ENCODE assay signal across 13 mouse cellular contexts in the genomic region with DNA sequence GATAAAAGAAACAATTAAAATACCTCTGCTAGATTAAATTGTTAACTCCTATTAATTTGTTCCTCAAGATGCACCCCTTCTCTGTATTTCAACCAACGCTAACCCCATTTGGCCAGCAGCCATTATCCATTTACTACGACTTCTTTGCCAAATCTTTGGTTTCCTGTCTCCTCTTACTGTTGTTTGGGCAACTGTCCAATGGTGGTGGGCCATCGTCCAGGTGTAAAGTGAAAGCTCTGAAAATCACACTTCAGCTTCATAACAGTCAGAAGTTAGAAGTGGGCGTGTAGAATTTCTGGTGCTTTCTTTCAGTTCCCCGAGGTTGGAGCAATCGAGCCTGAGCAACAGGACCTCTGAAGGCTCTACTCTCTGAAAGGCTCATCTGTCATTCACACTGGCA.
DNase-seq lines count a peak whose midpoint lies in the region; ATAC-seq lines count a peak whose summit lies in the region.
"Had no signal": no experiment of that assay in that cellular context is flagged by ENCODE, and none has a peak within 500 bp of the region (broad histone marks: within the 10 kb centered on the region; RNA-seq: fewer than 3 reads in every experiment).

No protein-coding gene starts in this region.

- no peaks in the 10 kb centered on the region for H3K27me3 ChIP-seq in heart, embryonic 11.5 days (ENCODE audit: control insufficient read depth, insufficient read depth, low read length)
- no peaks in the 10 kb centered on the region for H3K27me3 ChIP-seq in kidney, embryonic 14.5 days (ENCODE audit: control insufficient read depth, insufficient read depth, low read length)
- H3K27me3 ChIP-seq: embryonic facial prominence, embryonic 12.5 days; liver, embryonic 12.5 days had no signal

- H3K9me3 ChIP-seq in heart, embryonic 11.5 days (replicated peaks; ENCODE audit: control insufficient read depth, low read length): no peaks in the 10 kb centered on the region
- no peaks in the 10 kb centered on the region for H3K9me3 ChIP-seq in kidney, embryonic 14.5 days (ENCODE audit: control insufficient read depth, low read length)
- H3K9me3 ChIP-seq: embryonic facial prominence, embryonic 12.5 days; liver, embryonic 12.5 days had no signal

- ATAC-seq in heart, embryonic 11.5 days (replicated peaks; ENCODE audit: insufficient number of reproducible peaks, low FRiP score, low TSS enrichment): no peak
- ATAC-seq in kidney, embryonic 14.5 days (ENCODE audit: low FRiP score, low TSS enrichment): no peak
- peak; percentile 32 to 59; a peak in 3 of 4 replicates for ATAC-seq in hematopoietic stem cell, adult 5-6 weeks (replicated peaks in 1 of 2; ENCODE audit: insufficient read depth in 1 of 2, low FRiP score in 2 of 2, low TSS enrichment in 1 of 2, low read depth in 1 of 2, poor library complexity in 2 of 2, severe bottlenecking in 2 of 2)
- ATAC-seq: liver, embryonic 12.5 days; midbrain, embryonic 16.5 days had no signal

- H3K9ac ChIP-seq in heart, embryonic 11.5 days (ENCODE audit: low read depth, low read length): no peak overlapping the region
- H3K9ac ChIP-seq in kidney, embryonic 14.5 days (ENCODE audit: low read depth, low read length): no peak overlapping the region
- H3K9ac ChIP-seq: embryonic facial prominence, embryonic 12.5 days; liver, embryonic 12.5 days had no signal

- H3K4me3 ChIP-seq in heart, embryonic 11.5 days (ENCODE audit: low read depth, low read length): no peak overlapping the region
- no peak overlapping the region for H3K4me3 ChIP-seq in kidney, embryonic 14.5 days (ENCODE audit: low read length)
- H3K4me3 ChIP-seq: embryonic facial prominence, embryonic 12.5 days; liver, embryonic 12.5 days had no signal

- no peak overlapping the region for H3K27ac ChIP-seq in heart, embryonic 11.5 days (ENCODE audit: low read depth, low read length)
- H3K27ac ChIP-seq in kidney, embryonic 14.5 days (ENCODE audit: low read depth, low read length): no peak overlapping the region
- H3K27ac ChIP-seq: embryonic facial prominence, embryonic 12.5 days; liver, embryonic 12.5 days had no signal

- H3K4me1 ChIP-seq in heart, embryonic 11.5 days (ENCODE audit: control insufficient read depth, insufficient read depth, low read length): no peaks in the 10 kb centered on the region
- no peaks in the 10 kb centered on the region for H3K4me1 ChIP-seq in kidney, embryonic 14.5 days (ENCODE audit: control insufficient read depth, insufficient read depth, low read length)
- H3K4me1 ChIP-seq: embryonic facial prominence, embryonic 12.5 days; liver, embryonic 12.5 days had no signal

- DNase-seq in heart, adult 18-20 months: peak; percentile 2 to 7
- DNase-seq in kidney, postnatal 4 days: peak; percentile 11 to 17
- peak; percentile 29 for DNase-seq in Muller cell, postnatal 12 days (ENCODE audit: inconsistent ontology term)
- no peak for DNase-seq in layer of hippocampus, postnatal 10 days (ENCODE audit: low spot score in 2 of 2)
- DNase-seq in embryo, embryonic 10 days (ENCODE audit: low spot score): no peak
- DNase-seq: adrenal gland, adult 2 months; cerebellum, adult 9-11 months had no signal

- H3K4me2 ChIP-seq in heart, embryonic 11.5 days: no peak overlapping the region
- no peak overlapping the region for H3K4me2 ChIP-seq in kidney, embryonic 14.5 days (replicated peaks; ENCODE audit: low read depth, low read length)
- H3K4me2 ChIP-seq: embryonic facial prominence, embryonic 12.5 days; liver, embryonic 12.5 days had no signal

- 71% methylated on average over 6 of the region's 6 CpGs for WGBS in heart, embryonic 11.5 days (ENCODE audit: insufficient replicate concordance)
- WGBS in kidney, embryonic 14.5 days: 54% methylated on average over 6 of the region's 6 CpGs

- no peaks in the 10 kb centered on the region for H3K36me3 ChIP-seq in heart, embryonic 11.5 days (ENCODE audit: control insufficient read depth, insufficient read depth, low read length)
- H3K36me3 ChIP-seq in kidney, embryonic 14.5 days (ENCODE audit: control insufficient read depth, insufficient read depth, low read length): no peaks in the 10 kb centered on the region
- H3K36me3 ChIP-seq: embryonic facial prominence, embryonic 12.5 days; liver, embryonic 12.5 days had no signal

Comparison
In these comparisons a context has a peak if more than half of its experiments do, and no peak if none do; other contexts are left out.
1. DNase-seq: peak in heart, adult 18-20 months (2 of 2), kidney, postnatal 4 days (2 of 2) and Muller cell, postnatal 12 days (single experiment); none in layer of hippocampus, postnatal 10 days (0 of 2) and embryo, embryonic 10 days (single experiment).
2. ATAC-seq: peak in hematopoietic stem cell, adult 5-6 weeks (2 of 2); none in heart, embryonic 11.5 days (single experiment) and kidney, embryonic 14.5 days (single experiment).